Mouse (Mus musculus) MEL (cell line): ENCODE measurements at regions not wholly inside any gene's neighbourhood (a gene's known extent, or its start where the extent isn't known, plus 50 kb on each side); places are given as distances from the start of the nearest gene placed in this dataset.

Experiments used
- DNase-seq: peaks from one replicate; pipeline ENCODE4 v3.0.0; 2011; ENCODE audit warnings: low read depth, low spot score
- H3K27ac ChIP-seq: 2 replicates; pipeline ENCODE4 v1.5.1; 2012; ENCODE audit warnings: low read depth, mild to moderate bottlenecking, control low read depth, low read length, moderate library complexity; ENCODE audit not compliant: control insufficient read depth
- H3K27me3 ChIP-seq, 2 experiments: fragments of 150-350 bp in 1 of 2; sonication (generic) in 1 of 2; 2 replicates each; pipeline ENCODE4 v1.6.1; 2012; ENCODE audit warnings: low read length in 2 of 2, mild to moderate bottlenecking in 2 of 2, improper control_type of control experiment in 1 of 2, moderate library complexity in 1 of 2; ENCODE audit not compliant: insufficient read depth in 2 of 2, control insufficient read depth in 1 of 2
- H3K36me3 ChIP-seq, 2 experiments: 2 replicates each; pipeline ENCODE4 v1.6.1; 2012 to 2014; ENCODE audit warnings: low read length in 2 of 2, improper control_type of control experiment in 1 of 2, inconsistent platforms in 1 of 2, mild to moderate bottlenecking in 1 of 2; ENCODE audit not compliant: insufficient read depth in 2 of 2, control insufficient read depth in 1 of 2
- H3K4me1 ChIP-seq, 2 experiments: fragments of 150-350 bp in 1 of 2; sonication (generic) in 1 of 2; 2 replicates each; pipeline ENCODE4 v1.6.1; 2012; ENCODE audit warnings: low read length in 2 of 2, improper control_type of control experiment in 1 of 2, mild to moderate bottlenecking in 1 of 2; ENCODE audit not compliant: insufficient read depth in 2 of 2, control insufficient read depth in 1 of 2
- H3K4me3 ChIP-seq, 2 experiments: fragments of 150-350 bp in 1 of 2; sonication (generic) in 1 of 2; 2 replicates each; pipeline ENCODE4 v1.5.1; 2012; ENCODE audit warnings: low read depth in 2 of 2, low read length in 2 of 2, mild to moderate bottlenecking in 2 of 2, moderate library complexity in 2 of 2, control low read depth in 1 of 2, improper control_type of control experiment in 1 of 2; ENCODE audit not compliant: control insufficient read depth in 1 of 2, insufficient read depth in 1 of 2
- H3K79me2 ChIP-seq: 2 replicates; pipeline ENCODE4 v1.6.1; 2012; ENCODE audit warnings: mild to moderate bottlenecking, low read length, moderate library complexity; ENCODE audit not compliant: control insufficient read depth, poor library complexity, insufficient read depth
- H3K9ac ChIP-seq: 2 replicates; pipeline ENCODE4 v1.6.1; 2012; ENCODE audit warnings: low read depth, mild to moderate bottlenecking, control low read depth, low read length, moderate library complexity; ENCODE audit not compliant: control insufficient read depth, poor library complexity, severe bottlenecking
- H3K9me3 ChIP-seq: fragments of 150-350 bp; sonication (generic); replicated peaks from 2 replicates; pipeline ENCODE4 v1.6.1; 2012; ENCODE audit warnings: mild to moderate bottlenecking, low read length, improper control_type of control experiment, moderate library complexity; ENCODE audit not compliant: insufficient read depth
- BHLHE40 ChIP-seq: IDR thresholded peaks from 2 replicates; pipeline ENCODE4 v1.6.1; 2012; ENCODE audit warnings: low read depth, mild to moderate bottlenecking, inconsistent platforms, low read length, improper control_type of control experiment, borderline replicate concordance
- CTCF ChIP-seq, 3 experiments: IDR thresholded peaks in 2 of 3; conservative IDR thresholded peaks in 1 of 3; 2 replicates each; pipeline ENCODE4 v1.5.1; 2011 to 2012; ENCODE audit warnings: low read length in 3 of 3, low read depth in 2 of 3, mild to moderate bottlenecking in 2 of 3, improper control_type of control experiment in 1 of 3, inconsistent platforms in 1 of 3, mixed read lengths in 1 of 3, moderate library complexity in 1 of 3; ENCODE audit not compliant: control insufficient read depth in 1 of 3, insufficient read depth in 1 of 3, poor library complexity in 1 of 3, severe bottlenecking in 1 of 3
- EP300 ChIP-seq, 2 experiments: IDR thresholded peaks; 2 replicates each; pipeline ENCODE4 v1.6.1; 2011; ENCODE audit warnings: improper control_type of control experiment in 2 of 2, low read length in 2 of 2, low read depth in 1 of 2, mild to moderate bottlenecking in 1 of 2
- GATA1 ChIP-seq: IDR thresholded peaks from 2 replicates; pipeline ENCODE4 v1.6.1; 2011; ENCODE audit warnings: low read depth, low read length, improper control_type of control experiment
- JUND ChIP-seq: IDR thresholded peaks from 2 replicates; pipeline ENCODE4 v1.6.1; 2011; ENCODE audit warnings: low read depth, mild to moderate bottlenecking, improper control_type of control experiment, low read length
- KAT2A ChIP-seq: conservative IDR thresholded peaks from 2 replicates; pipeline ENCODE4 v1.6.1; 2012; ENCODE audit warnings: low read depth, low read length, improper control_type of control experiment, inconsistent platforms
- MAZ ChIP-seq: IDR thresholded peaks from 2 replicates; pipeline ENCODE4 v1.6.1; 2012; ENCODE audit warnings: low read depth, mild to moderate bottlenecking, inconsistent platforms, low read length, improper control_type of control experiment
- MXI1 ChIP-seq: IDR thresholded peaks from 2 replicates; pipeline ENCODE4 v1.6.1; 2011; ENCODE audit warnings: mild to moderate bottlenecking, low read depth, low read length, improper control_type of control experiment
- NRF1 ChIP-seq: IDR thresholded peaks from 2 replicates; pipeline ENCODE4 v1.6.1; 2014; ENCODE audit warnings: low read depth, mild to moderate bottlenecking, inconsistent platforms, low read length, improper control_type of control experiment, moderate library complexity; ENCODE audit not compliant: poor library complexity, insufficient read depth, severe bottlenecking
- POLR2AphosphoS2 ChIP-seq: IDR thresholded peaks from 2 replicates; pipeline ENCODE4 v1.6.1; 2011; ENCODE audit warnings: low read length, improper control_type of control experiment
- POLR2AphosphoS5 ChIP-seq: IDR thresholded peaks from 2 replicates; pipeline ENCODE4 v1.6.1; 2012; ENCODE audit warnings: low read depth, borderline replicate concordance, mild to moderate bottlenecking, inconsistent platforms, low read length, moderate library complexity, mixed read lengths
- SMC3 ChIP-seq: IDR thresholded peaks from 2 replicates; pipeline ENCODE4 v1.6.1; 2011; ENCODE audit warnings: low read depth, low read length, improper control_type of control experiment
- TCF12 ChIP-seq: IDR thresholded peaks from 2 replicates; pipeline ENCODE4 v1.6.1; 2014; ENCODE audit warnings: low read depth, mild to moderate bottlenecking, inconsistent platforms, low read length, improper control_type of control experiment, moderate library complexity
- USF1 ChIP-seq: IDR thresholded peaks from 2 replicates; pipeline ENCODE4 v1.6.1; 2014; ENCODE audit warnings: low read depth, mild to moderate bottlenecking, inconsistent platforms, low read length, improper control_type of control experiment, moderate library complexity
- USF2 ChIP-seq, 2 experiments: IDR thresholded peaks; 2 replicates each; pipeline ENCODE4 v1.6.1; 2011 to 2012; ENCODE audit warnings: improper control_type of control experiment in 2 of 2, low read length in 2 of 2, borderline replicate concordance in 1 of 2, inconsistent platforms in 1 of 2, low read depth in 1 of 2, mild to moderate bottlenecking in 1 of 2; ENCODE audit not compliant: insufficient read depth in 1 of 2
- ZKSCAN1 ChIP-seq: IDR thresholded peaks from 2 replicates; pipeline ENCODE4 v1.6.1; 2012; ENCODE audit warnings: low read depth, mild to moderate bottlenecking, inconsistent platforms, low read length, improper control_type of control experiment, moderate library complexity
- ZNF384 ChIP-seq: IDR thresholded peaks from 2 replicates; pipeline ENCODE4 v1.6.1; 2012; ENCODE audit warnings: low read depth, mild to moderate bottlenecking, inconsistent platforms, low read length, improper control_type of control experiment

- Histone ChIP-seq H3K27me3 (peaks cover 0 to 3% of the 10 kb centered on the region in 2 experiments; a peak in 2 of 4 replicates), H3K9me3 (no peaks in the 10 kb centered on the region), H3K4me1 (no peaks in the 10 kb centered on the region), H3K27ac (no peak overlapping the region), H3K9ac (no peak overlapping the region), H3K79me2 (no peaks in the 10 kb centered on the region), H3K4me3 (no peak overlapping the region), H3K36me3 (no peaks in the 10 kb centered on the region)
- no peak for DNase-seq
- TF ChIP-seq GATA1, result no peak
- TF ChIP-seq MAZ, result no peak
- no peak for TF ChIP-seq POLR2AphosphoS5
- TF ChIP-seq BHLHE40, result no peak
- TF ChIP-seq USF1, result no peak
- no peak for TF ChIP-seq CTCF (IDR thresholded peaks at IDR 0.05 in 2 of 3, conservative IDR thresholded peaks at IDR 0.05 in 1 of 3; ENCODE audit: control insufficient read depth in 1 of 3, insufficient read depth in 1 of 3, low read depth in 2 of 3, low read length in 3 of 3, poor library complexity in 1 of 3, severe bottlenecking in 1 of 3)
These were observed 71.4 kb upstream of the Gypa start for GRCm38 (mm10) chr8:80422190-80422589.

DNA sequence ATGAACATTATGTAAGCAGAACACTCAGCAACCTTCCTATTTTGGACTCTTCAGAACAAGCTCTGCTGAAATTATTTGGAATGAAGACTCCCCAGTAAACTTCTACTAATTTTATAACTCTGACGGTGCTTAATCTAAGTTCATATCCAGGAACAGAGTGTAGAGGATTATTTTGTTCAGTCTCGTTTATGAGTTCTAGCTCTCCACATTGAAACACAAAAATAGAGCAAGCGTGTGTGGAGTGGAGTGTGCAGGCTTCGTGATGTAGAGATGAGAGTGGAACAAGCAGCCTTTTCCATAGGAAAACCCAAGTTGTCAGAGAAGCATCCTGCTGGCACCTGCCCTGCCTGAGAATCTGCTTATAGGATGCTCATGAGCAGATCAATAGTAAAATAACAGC, 77.5 kb upstream of the Gypa start:
- Histone ChIP-seq H3K79me2 (no peaks in the 10 kb centered on the region), H3K36me3 (no peaks in the 10 kb centered on the region), H3K9ac (no peak overlapping the region), H3K27me3 (no peaks in the 10 kb centered on the region), H3K27ac (no peak overlapping the region), H3K4me3 (no peak overlapping the region), H3K9me3 (no peaks in the 10 kb centered on the region), H3K4me1 (no peaks in the 10 kb centered on the region)
- DNase-seq, result no peak
- no peak for TF ChIP-seq MAZ
- TF ChIP-seq JUND, result no peak
- TF ChIP-seq EP300 (IDR thresholded peaks at IDR 0.05; ENCODE audit: low read depth in 1 of 2, low read length in 2 of 2), result no peak
- no peak for TF ChIP-seq POLR2AphosphoS5
- no peak for TF ChIP-seq SMC3
- no peak for TF ChIP-seq GATA1
- TF ChIP-seq USF1, result no peak
- no peak for TF ChIP-seq POLR2AphosphoS2
- no peak for TF ChIP-seq MXI1
- no peak for TF ChIP-seq USF2 (IDR thresholded peaks at IDR 0.05; ENCODE audit: borderline replicate concordance in 1 of 2, insufficient read depth in 1 of 2, low read depth in 1 of 2, low read length in 2 of 2)
- no peak for TF ChIP-seq KAT2A
- no peak for TF ChIP-seq TCF12
- TF ChIP-seq ZNF384, result no peak
- TF ChIP-seq ZKSCAN1, result no peak
- TF ChIP-seq NRF1, result no peak
